Mouse (Mus musculus): ENCODE data around the gene Cdr2l. TPM values are rescaled to one million over a fixed set of nuclear protein-coding genes. Genes with fewer than 3 reads are reported as not detected.
A peak's percentile ranks its signal among the peaks of the same experiment; 100 is the strongest.

Gene Cdr2l
- total and polyA plus RNA-seq, 2 experiments, result 1.4 to 2.7 TPM

- H3K79me2 ChIP-seq (ENCODE audit: control insufficient read depth, insufficient read depth, low read length), result no peaks in the 10 kb centered on the region
- 85% methylated on average over 3 of the region's 3 CpGs for whole genome bisulfite sequencing
- H3K36me3 ChIP-seq (ENCODE audit: control insufficient read depth, insufficient read depth, low read length), result no peaks in the 10 kb centered on the region
- no peak overlapping the region for H3K9ac ChIP-seq (ENCODE audit: low read depth, low read length)
- H3K27ac ChIP-seq (replicated peaks; ENCODE audit: insufficient read depth, low read depth, low read length), result no peak overlapping the region
- H3K27me3 ChIP-seq (ENCODE audit: control insufficient read depth, insufficient read depth, low read length), result peaks cover 4% of the 10 kb centered on the region
- TF ChIP-seq POLR2A (IDR thresholded peaks at IDR 0.05; ENCODE audit: extremely low read depth, insufficient read depth, low read length) (no peak), CTCF (IDR thresholded peaks at IDR 0.05; ENCODE audit: low read depth, low read length) (no peak)
- H3K4me1 ChIP-seq (ENCODE audit: control insufficient read depth, insufficient read depth, low read length), result peaks cover 2% of the 10 kb centered on the region; the same call in 1 of the 2 replicates
- no peak for DNase-seq (ENCODE audit: extremely low read depth, low read depth, low spot score)
- no peak overlapping the region for H3K4me3 ChIP-seq (ENCODE audit: insufficient read depth, low read depth, low read length)
These were observed 17.6 kb upstream of the Cdr2l start for GRCm38 (mm10) chr11:115364136-115364535.

GRCm38 (mm10) chr11:115366039-115366705 lies 15.5 kb upstream of the Cdr2l start:
- H3K4me3 ChIP-seq (ENCODE audit: insufficient read depth, low read depth, low read length), result no peak overlapping the region
- H3K9ac ChIP-seq (ENCODE audit: low read depth, low read length), result no peak overlapping the region
- DNase-seq (ENCODE audit: extremely low read depth, low read depth, low spot score), result no peak
- H3K4me1 ChIP-seq (ENCODE audit: control insufficient read depth, insufficient read depth, low read length), result peaks cover 2% of the 10 kb centered on the region; the same call in 1 of the 2 replicates
- no peak overlapping the region; the same call in 1 of the 2 replicates for H3K27ac ChIP-seq (replicated peaks; ENCODE audit: insufficient read depth, low read depth, low read length)
- no peak for TF ChIP-seq CTCF (IDR thresholded peaks at IDR 0.05; ENCODE audit: low read depth, low read length)
- no peak for TF ChIP-seq POLR2A (IDR thresholded peaks at IDR 0.05; ENCODE audit: extremely low read depth, insufficient read depth, low read length)
- WGBS, result 69% methylated on average over 7 of the region's 7 CpGs
- peaks cover 4% of the 10 kb centered on the region for H3K27me3 ChIP-seq (ENCODE audit: control insufficient read depth, insufficient read depth, low read length)
- no peaks in the 10 kb centered on the region for H3K79me2 ChIP-seq (ENCODE audit: control insufficient read depth, insufficient read depth, low read length)
- no peaks in the 10 kb centered on the region for H3K36me3 ChIP-seq (ENCODE audit: control insufficient read depth, insufficient read depth, low read length)

- Histone ChIP-seq H3K27ac (replicated peaks; ENCODE audit: insufficient read depth, low read depth, low read length) (no peak overlapping the region; the same call in 1 of the 2 replicates), H3K4me1 (ENCODE audit: control insufficient read depth, insufficient read depth, low read length) (peaks cover 2% of the 10 kb centered on the region; the same call in 1 of the 2 replicates), H3K36me3 (ENCODE audit: control insufficient read depth, insufficient read depth, low read length) (no peaks in the 10 kb centered on the region), H3K79me2 (ENCODE audit: control insufficient read depth, insufficient read depth, low read length) (no peaks in the 10 kb centered on the region), H3K27me3 (ENCODE audit: control insufficient read depth, insufficient read depth, low read length) (peaks cover 4% of the 10 kb centered on the region), H3K4me3 (ENCODE audit: insufficient read depth, low read depth, low read length) (peak overlapping the region; percentile 61), H3K9ac (ENCODE audit: low read depth, low read length) (peak overlapping the region; percentile 64)
- WGBS, result 11% methylated on average over 28 of the region's 28 CpGs
- TF ChIP-seq POLR2A (IDR thresholded peaks at IDR 0.05; ENCODE audit: extremely low read depth, insufficient read depth, low read length) (no peak), CTCF (IDR thresholded peaks at IDR 0.05; ENCODE audit: low read depth, low read length) (no peak)
- no peak for DNase-seq (ENCODE audit: extremely low read depth, low read depth, low spot score)
These were observed 14.9 kb upstream of the Cdr2l start for GRCm38 (mm10) chr11:115366706-115367394.

- TF ChIP-seq CTCF (IDR thresholded peaks at IDR 0.05; ENCODE audit: low read depth, low read length) (no peak), POLR2A (IDR thresholded peaks at IDR 0.05; ENCODE audit: extremely low read depth, insufficient read depth, low read length) (0 out of 2 replicates have a peak, but pooled peaks have one; percentile 14)
- H3K79me2 ChIP-seq (ENCODE audit: control insufficient read depth, insufficient read depth, low read length), result no peaks in the 10 kb centered on the region
- peak; percentile 38 for DNase-seq (ENCODE audit: extremely low read depth, low read depth, low spot score)
- peak within 1 kb of the TSS; percentile 64 for H3K9ac ChIP-seq (ENCODE audit: low read depth, low read length)
- H3K27ac ChIP-seq (replicated peaks; ENCODE audit: insufficient read depth, low read depth, low read length), result no peak within 1 kb of the TSS
- WGBS, result under 1% methylated on average over 39 of the region's 39 CpGs
- H3K36me3 ChIP-seq (ENCODE audit: control insufficient read depth, insufficient read depth, low read length), result no peaks in the 10 kb centered on the region
- peaks cover 2% of the 10 kb centered on the region; the same call in 1 of the 2 replicates for H3K4me1 ChIP-seq (ENCODE audit: control insufficient read depth, insufficient read depth, low read length)
- peaks cover 4% of the 10 kb centered on the region for H3K27me3 ChIP-seq (ENCODE audit: control insufficient read depth, insufficient read depth, low read length)
- peak within 1 kb of the TSS; percentile 61 for H3K4me3 ChIP-seq (ENCODE audit: insufficient read depth, low read depth, low read length)
These were observed 14.2 kb upstream of the Cdr2l start, which contains the start of gene Hid1 for GRCm38 (mm10) chr11:115367395-115367944. Gene Hid1 (minus strand): TSS chr11:115367756.

GRCm38 (mm10) chr11:115370368-115370767 lies 11.3 kb upstream of the Cdr2l start:
- WGBS, result 80% methylated on average over 7 of the region's 7 CpGs
- no peak overlapping the region for H3K9ac ChIP-seq (ENCODE audit: low read depth, low read length)
- H3K27me3 ChIP-seq (ENCODE audit: control insufficient read depth, insufficient read depth, low read length), result peaks cover 4% of the 10 kb centered on the region
- H3K79me2 ChIP-seq (ENCODE audit: control insufficient read depth, insufficient read depth, low read length), result no peaks in the 10 kb centered on the region
- no peak for DNase-seq (ENCODE audit: extremely low read depth, low read depth, low spot score)
- H3K36me3 ChIP-seq (ENCODE audit: control insufficient read depth, insufficient read depth, low read length), result no peaks in the 10 kb centered on the region
- no peak overlapping the region for H3K27ac ChIP-seq (replicated peaks; ENCODE audit: insufficient read depth, low read depth, low read length)
- H3K4me1 ChIP-seq (ENCODE audit: control insufficient read depth, insufficient read depth, low read length), result peaks cover 5% of the 10 kb centered on the region
- no peak overlapping the region for H3K4me3 ChIP-seq (ENCODE audit: insufficient read depth, low read depth, low read length)
- TF ChIP-seq CTCF (IDR thresholded peaks at IDR 0.05; ENCODE audit: low read depth, low read length) (no peak), POLR2A (IDR thresholded peaks at IDR 0.05; ENCODE audit: extremely low read depth, insufficient read depth, low read length) (no peak)
